Mouse (Mus musculus) cerebellum, adult 8-10 months (tissue): Measurements from ENCODE around the gene Tram2.

ENCODE experiments used
- DNase-seq: peaks from one replicate; pipeline ENCODE4 v3.0.0; 2022

The Tram2 gene

GRCm38 (mm10) chr1:20969642-20970041, 109.4 kb downstream of the Tram2 start:
- no peak for DNase-seq

- DNase-seq, result no peak
Measured at GRCm38 (mm10) chr1:20954876-20955275, 124.2 kb downstream of the Tram2 start.

GRCm38 (mm10) chr1:20951799-20952198, 127.2 kb downstream of the Tram2 start:
- no peak for DNase-seq

GRCm38 (mm10) chr1:20951300-20951763, 127.7 kb downstream of the Tram2 start, which contains the start of gene Efhc1:
Gene Efhc1 (plus strand): TSS chr1:20951626.
- peak; percentile 87 for DNase-seq
